Mouse (Mus musculus) liver, embryonic 16.5 days (tissue): ENCODE measurements at regions not wholly inside any gene's neighbourhood (a gene's known extent, or its start where the extent isn't known, plus 50 kb on each side); places are given as distances from the start of the nearest gene placed in this dataset.
A peak's percentile ranks its signal among the peaks of the same experiment; 100 is the strongest.

ENCODE experiments used
- ATAC-seq: fragments of 200-750 bp; cut with Nextera tagmentation; 2 replicates; pipeline ENCODE4 v1.8.0; 2017; ENCODE audit warnings: low read depth, mild to moderate bottlenecking, moderate number of reproducible peaks, moderate library complexity
- H3K27ac ChIP-seq: fragments of 300-500 bp; sonication (generic); 2 replicates; pipeline ENCODE4 v1.5.1; 2014; ENCODE audit warnings: mild to moderate bottlenecking, low read length
- H3K27me3 ChIP-seq: fragments of 300-500 bp; sonication (generic); 2 replicates; pipeline ENCODE4 v1.6.1; 2014; ENCODE audit warnings: low read depth, low read length, mixed read lengths; ENCODE audit not compliant: control insufficient read depth, insufficient read depth
- H3K36me3 ChIP-seq: fragments of 300-500 bp; sonication (generic); 2 replicates; pipeline ENCODE4 v1.6.1; 2014; ENCODE audit warnings: mild to moderate bottlenecking; ENCODE audit not compliant: control insufficient read depth, insufficient read depth
- H3K4me1 ChIP-seq: fragments of 300-500 bp; sonication (generic); 2 replicates; pipeline ENCODE4 v1.6.1; 2014; ENCODE audit warnings: low read depth, low read length, mixed read lengths; ENCODE audit not compliant: control insufficient read depth
- H3K4me2 ChIP-seq: fragments of 300-500 bp; sonication (generic); 2 replicates; pipeline ENCODE4 v1.6.1; 2014; ENCODE audit warnings: low read depth, low read length, mixed read lengths
- H3K4me3 ChIP-seq: fragments of 300-500 bp; sonication (generic); 2 replicates; pipeline ENCODE4 v1.5.1; 2014; ENCODE audit warnings: low read depth, mild to moderate bottlenecking, low read length
- H3K9ac ChIP-seq: fragments of 300-500 bp; sonication (generic); 2 replicates; pipeline ENCODE4 v1.6.1; 2014; ENCODE audit warnings: low read depth, low read length
- H3K9me3 ChIP-seq: fragments of 300-500 bp; sonication (generic); replicated peaks from 2 replicates; pipeline ENCODE4 v1.6.1; 2016; ENCODE audit warnings: low read length; ENCODE audit not compliant: control insufficient read depth
- WGBS: fragments of 180-500 bp; shearing (Covaris S2); extraction: QIAGEN DNeasy Blood & Tissue Kit; methylation state at CpG from one replicate; pipeline ENCODE4 v1.1.7; 2014; ENCODE audit not compliant: insufficient replicate concordance; 5-methylcytosine and 5-hydroxymethylcytosine counted together

GRCm38 (mm10) chr3:66646251-66646650 is 334.9 kb upstream of the Rsrc1 start:
- Histone ChIP-seq H3K27ac (no peak overlapping the region), H3K27me3 (no peaks in the 10 kb centered on the region), H3K4me1 (peaks cover 7% of the 10 kb centered on the region; the same call in 1 of the 2 replicates), H3K4me2 (no peak overlapping the region), H3K9me3 (no peaks in the 10 kb centered on the region), H3K4me3 (no peak overlapping the region), H3K36me3 (no peaks in the 10 kb centered on the region), H3K9ac (no peak overlapping the region)
- 45% methylated on average over 4 of the region's 4 CpGs for WGBS
- ATAC-seq = no peak

- H3K27ac ChIP-seq = no peak overlapping the region
- H3K9ac ChIP-seq = no peak overlapping the region
- WGBS = 75% methylated on average over 4 of the region's 4 CpGs
- H3K36me3 ChIP-seq = no peaks in the 10 kb centered on the region
- H3K4me1 ChIP-seq = peaks cover 16% of the 10 kb centered on the region; the same call in 1 of the 2 replicates
- no peaks in the 10 kb centered on the region for H3K9me3 ChIP-seq
- no peak overlapping the region for H3K4me3 ChIP-seq
- no peaks in the 10 kb centered on the region for H3K27me3 ChIP-seq
- ATAC-seq = no peak
- no peak overlapping the region for H3K4me2 ChIP-seq
Observed at GRCm38 (mm10) chr3:66649271-66649670, 331.9 kb upstream of the Rsrc1 start.

GRCm38 (mm10) chr3:66650076-66650748 is 331.0 kb upstream of the Rsrc1 start:
- 46% methylated on average over 15 of the region's 15 CpGs for WGBS
- ATAC-seq = no peak

GRCm38 (mm10) chr3:66650749-66651472 is 330.3 kb upstream of the Rsrc1 start:
- Histone ChIP-seq H3K36me3 (no peaks in the 10 kb centered on the region), H3K9ac (no peak overlapping the region), H3K4me2 (no peak overlapping the region), H3K27ac (no peak overlapping the region), H3K9me3 (no peaks in the 10 kb centered on the region), H3K4me3 (no peak overlapping the region), H3K27me3 (no peaks in the 10 kb centered on the region), H3K4me1 (peaks cover 25% of the 10 kb centered on the region)
- 67% methylated on average over 16 of the region's 16 CpGs for WGBS
- no peak for ATAC-seq

More at GRCm38 (mm10) chr3:66650076-66650748, 331.0 kb upstream of the Rsrc1 start:
- no peak overlapping the region for H3K4me3 ChIP-seq
- no peak overlapping the region for H3K4me2 ChIP-seq
- H3K36me3 ChIP-seq = no peaks in the 10 kb centered on the region
- peaks cover 21% of the 10 kb centered on the region for H3K4me1 ChIP-seq
- H3K9me3 ChIP-seq = no peaks in the 10 kb centered on the region
- no peaks in the 10 kb centered on the region for H3K27me3 ChIP-seq
- H3K27ac ChIP-seq = no peak overlapping the region
- no peak overlapping the region for H3K9ac ChIP-seq

- Histone ChIP-seq H3K27ac (peak overlapping the region; percentile 17; the same call in 1 of the 2 replicates), H3K9ac (no peak overlapping the region), H3K4me1 (peaks cover 32% of the 10 kb centered on the region), H3K36me3 (no peaks in the 10 kb centered on the region), H3K4me3 (no peak overlapping the region), H3K27me3 (no peaks in the 10 kb centered on the region), H3K9me3 (no peaks in the 10 kb centered on the region), H3K4me2 (peak overlapping the region; percentile 41; the same call in 1 of the 2 replicates)
- ATAC-seq = peak; percentile 70
- 34% methylated on average over 7 of the region's 7 CpGs for WGBS
Observed at GRCm38 (mm10) chr3:66652139-66652846, 328.9 kb upstream of the Rsrc1 start.

GRCm38 (mm10) chr3:66653961-66654360 is 327.2 kb upstream of the Rsrc1 start:
- no peak for ATAC-seq
- no peaks in the 10 kb centered on the region for H3K36me3 ChIP-seq
- no peak overlapping the region for H3K4me3 ChIP-seq
- H3K9me3 ChIP-seq = no peaks in the 10 kb centered on the region
- H3K27me3 ChIP-seq = no peaks in the 10 kb centered on the region
- H3K4me1 ChIP-seq = peaks cover 32% of the 10 kb centered on the region
- H3K9ac ChIP-seq = no peak overlapping the region
- 73% methylated on average over 2 of the region's 2 CpGs for WGBS
- no peak overlapping the region for H3K27ac ChIP-seq
- H3K4me2 ChIP-seq = no peak overlapping the region

- no peaks in the 10 kb centered on the region for H3K36me3 ChIP-seq
- ATAC-seq = peak; percentile 56
- H3K9ac ChIP-seq = no peak overlapping the region
- H3K27ac ChIP-seq = no peak overlapping the region
- no peaks in the 10 kb centered on the region for H3K27me3 ChIP-seq
- no peak overlapping the region for H3K4me2 ChIP-seq
- no peak overlapping the region for H3K4me3 ChIP-seq
- no peaks in the 10 kb centered on the region for H3K9me3 ChIP-seq
- 7% methylated on average over 1 of the region's 1 CpGs for WGBS
- peaks cover 32% of the 10 kb centered on the region for H3K4me1 ChIP-seq
Observed at GRCm38 (mm10) chr3:66654860-66655259, 326.3 kb upstream of the Rsrc1 start.

- peak; percentile 52 for ATAC-seq
- no peaks in the 10 kb centered on the region for H3K36me3 ChIP-seq
- H3K4me3 ChIP-seq = no peak overlapping the region
- no peaks in the 10 kb centered on the region for H3K9me3 ChIP-seq
- no peaks in the 10 kb centered on the region for H3K27me3 ChIP-seq
- 33% methylated on average over 5 of the region's 5 CpGs for WGBS
- H3K27ac ChIP-seq = no peak overlapping the region
- H3K9ac ChIP-seq = no peak overlapping the region
- H3K4me1 ChIP-seq = peaks cover 33% of the 10 kb centered on the region
- H3K4me2 ChIP-seq = no peak overlapping the region
Observed at GRCm38 (mm10) chr3:66656458-66656857, 324.7 kb upstream of the Rsrc1 start.

- H3K9me3 ChIP-seq = no peaks in the 10 kb centered on the region
- peak; percentile 79 for ATAC-seq
- no peaks in the 10 kb centered on the region for H3K36me3 ChIP-seq
- no peak overlapping the region for H3K4me3 ChIP-seq
- H3K9ac ChIP-seq = no peak overlapping the region
- H3K4me2 ChIP-seq = no peak overlapping the region
- 18% methylated on average over 5 of the region's 5 CpGs for WGBS
- H3K27ac ChIP-seq = no peak overlapping the region
- peaks cover 15% of the 10 kb centered on the region for H3K4me1 ChIP-seq
- no peaks in the 10 kb centered on the region for H3K27me3 ChIP-seq
Observed at GRCm38 (mm10) chr3:66660555-66660954, 320.6 kb upstream of the Rsrc1 start.
